Mouse (Mus musculus) v-Abl transformed pro-B cells (cell line): ENCODE measurements around the gene Mrpl1.

ENCODE experiments used
- in situ Hi-C, 2 experiments: fragments of 400-800 bp; cut with MboI; formaldehyde crosslinking; loops; one replicate each; pipeline ENCODE4 v1.15.1; 2025; ENCODE audit not compliant: unreplicated experiment in 2 of 2

Gene Mrpl1

DNA sequence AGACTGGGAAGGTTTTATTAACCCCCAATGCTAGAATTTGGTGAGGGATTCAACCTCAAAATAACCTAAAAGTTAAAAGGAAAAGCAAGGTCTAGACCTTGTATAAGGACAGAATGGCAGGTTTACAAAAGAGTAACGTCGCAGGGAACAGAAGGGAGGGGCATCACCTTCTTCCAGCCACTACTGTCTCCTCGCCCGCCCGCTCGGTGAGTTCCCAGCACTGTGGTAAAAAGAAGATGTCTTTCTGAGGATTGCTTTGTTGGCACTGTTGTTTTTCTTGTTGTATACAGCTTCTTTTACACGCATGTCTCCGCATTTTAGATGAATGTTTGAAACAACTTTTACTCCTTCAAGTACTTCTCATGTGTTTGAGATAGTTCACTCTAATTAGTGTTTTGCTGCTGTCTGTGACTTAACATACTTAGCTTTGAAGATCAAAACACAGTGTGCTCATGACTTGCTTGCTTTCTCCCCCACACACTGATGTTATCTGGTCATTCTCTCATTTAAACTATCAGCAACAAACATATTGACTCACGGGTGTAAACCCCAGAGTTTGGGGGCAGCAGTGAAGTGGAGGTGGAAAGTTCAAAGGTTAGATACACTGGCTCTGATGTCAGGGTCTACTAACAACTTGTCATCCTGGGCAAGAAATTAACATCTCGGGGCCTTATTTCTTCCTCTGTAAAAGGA lies 7.7 kb upstream of the Mrpl1 start:
- in situ Hi-C loops = loop anchor here in 1 of 2 experiments (25.0 kb wide), 1 partner anchor 1811 kb away; no protein-coding TSS in a partner anchor

DNA sequence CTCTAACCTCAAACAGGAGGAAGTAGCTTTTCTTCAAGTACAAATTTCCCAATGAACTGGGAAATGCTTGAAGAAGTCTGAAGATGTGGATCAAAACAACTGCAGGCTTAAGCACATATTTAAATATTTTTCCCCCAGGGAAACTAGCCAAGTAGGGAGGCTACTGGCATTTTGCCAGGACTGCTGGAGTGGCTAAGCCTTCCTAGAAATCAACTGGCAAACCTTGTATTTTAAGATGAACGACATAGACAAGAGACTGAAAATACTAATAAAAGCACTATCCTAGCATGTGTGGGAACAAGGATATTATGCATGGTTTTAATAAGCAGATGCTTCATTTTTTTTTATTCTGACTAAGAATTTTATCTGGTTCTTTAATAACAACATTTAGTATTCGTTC lies 2.4 kb upstream of the Mrpl1 start:
- in situ Hi-C loops = loop anchor here (5.0 to 25.0 kb wide), 2 partner anchors 40 to 1805 kb away; no protein-coding TSS in a partner anchor

- in situ Hi-C loops = loop anchor here (5.0 to 25.0 kb wide), 2 partner anchors 40 to 1805 kb away; no protein-coding TSS in a partner anchor
Observed at GRCm38 (mm10) chr5:96207531-96207930, 1.8 kb upstream of the Mrpl1 start.

GRCm38 (mm10) chr5:96208543-96208942 lies 750 bp upstream of the Mrpl1 start:
- in situ Hi-C loops = loop anchor here (5.0 to 25.0 kb wide), 2 partner anchors 41 to 1804 kb away; no protein-coding TSS in a partner anchor

DNA sequence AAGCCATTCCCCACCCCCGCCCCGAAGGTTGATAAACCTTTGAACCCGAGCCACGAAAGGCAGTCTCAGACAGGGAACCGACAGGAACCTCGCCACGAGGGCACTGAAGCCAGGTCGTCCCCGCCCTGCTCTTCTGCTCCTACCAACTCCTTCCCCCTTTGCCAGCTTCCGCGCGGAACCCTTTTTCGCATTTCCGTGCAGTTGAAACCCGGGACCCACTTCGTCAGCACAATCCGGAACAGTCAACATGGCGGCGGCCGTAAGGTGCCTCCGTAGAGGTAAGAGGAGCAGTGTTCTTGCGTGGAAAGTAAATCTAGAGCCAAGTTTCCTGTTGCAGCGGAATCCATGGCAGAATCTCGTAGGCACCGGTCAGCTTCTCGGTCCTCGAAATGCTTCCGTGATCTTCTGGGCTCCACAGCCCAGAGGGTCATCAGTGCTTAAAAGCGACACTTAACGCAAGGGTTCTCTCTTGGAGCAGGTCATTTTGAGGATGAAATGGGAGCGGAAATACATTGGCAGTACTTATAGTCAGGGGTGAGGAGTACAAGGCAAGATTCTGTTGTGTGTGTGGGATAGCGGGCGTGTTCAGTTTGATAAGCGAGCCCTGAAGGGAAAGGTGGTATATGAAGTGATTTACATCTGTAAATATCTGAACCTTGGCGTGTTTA lies 757 bp downstream of the Mrpl1 start:
- in situ Hi-C loops = loop anchor here (5.0 to 25.0 kb wide), 3 partner anchors 43 to 1802 kb away; no protein-coding TSS in a partner anchor

- in situ Hi-C loops = loop anchor here (10.0 to 25.0 kb wide), 2 partner anchors 244 to 1794 kb away; no protein-coding TSS in a partner anchor
Observed at GRCm38 (mm10) chr5:96218648-96219047, 9.4 kb downstream of the Mrpl1 start.

- in situ Hi-C loops = loop anchor here (10.0 to 25.0 kb wide), 2 partner anchors 245 to 1793 kb away; no protein-coding TSS in a partner anchor
Observed at GRCm38 (mm10) chr5:96219512-96219911, 10.2 kb downstream of the Mrpl1 start.

- in situ Hi-C loops = loop anchor here (10.0 to 25.0 kb wide), 2 partner anchors 136 to 1791 kb away; no protein-coding TSS in a partner anchor
Observed at GRCm38 (mm10) chr5:96221298-96221697, 12.0 kb downstream of the Mrpl1 start.

DNA sequence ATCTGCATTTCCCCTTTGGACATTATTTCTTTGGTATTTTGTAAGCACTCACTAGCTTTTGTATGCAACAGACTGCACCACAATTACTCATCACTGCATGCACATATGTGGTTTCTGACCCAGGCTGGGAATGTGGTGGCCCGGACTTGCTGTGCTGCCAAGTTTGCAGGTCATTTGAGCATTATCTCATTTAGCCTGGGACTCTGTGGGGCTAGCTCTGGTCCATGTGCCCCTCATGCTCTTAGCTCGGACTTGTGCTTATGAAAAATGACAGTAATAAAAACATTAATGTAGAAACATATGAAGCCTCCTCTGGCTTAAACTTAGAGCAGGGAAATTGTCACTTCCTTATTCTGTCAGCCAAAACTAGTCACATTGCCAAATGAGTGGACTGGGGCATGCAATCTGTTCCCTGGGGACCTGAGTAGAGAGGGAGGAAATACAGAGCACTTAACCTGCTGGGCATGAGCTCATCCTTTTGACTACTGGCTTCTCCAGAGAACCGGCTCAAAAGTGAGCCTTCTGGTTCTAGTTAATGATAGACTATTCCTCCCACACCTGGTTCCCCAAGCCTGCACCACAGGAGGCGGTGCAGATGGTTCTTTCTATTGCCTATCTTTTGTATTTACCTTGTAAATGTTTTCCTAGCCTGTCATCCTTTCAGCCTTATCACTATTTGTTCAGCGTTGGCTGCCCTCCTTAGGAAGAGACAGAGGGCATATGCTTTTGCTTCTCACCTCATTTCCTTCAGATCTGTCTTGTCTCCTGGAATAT lies 12.7 kb downstream of the Mrpl1 start:
- in situ Hi-C loops = loop anchor here (10.0 to 25.0 kb wide), 2 partner anchors 137 to 1790 kb away; no protein-coding TSS in a partner anchor

DNA sequence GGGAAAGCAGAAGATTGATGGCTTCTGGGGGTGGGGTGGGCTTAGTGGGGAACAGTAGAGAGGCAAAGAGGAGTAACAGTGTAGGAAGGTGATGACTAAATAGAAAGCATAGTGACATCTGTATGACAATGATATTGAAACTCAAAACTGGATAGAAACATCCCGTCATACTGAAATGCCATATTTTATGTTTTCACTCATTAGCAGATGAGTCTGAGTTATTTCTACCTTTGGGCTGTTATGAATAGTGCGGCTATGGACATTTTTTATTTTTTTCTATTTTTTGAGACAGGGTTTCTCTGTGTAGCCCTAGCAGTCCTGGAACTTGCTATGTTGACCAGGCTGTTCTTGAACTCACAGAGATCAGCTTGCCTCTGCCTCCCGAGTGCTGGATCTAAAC lies 13.7 kb downstream of the Mrpl1 start:
- in situ Hi-C loops = loop anchor here (10.0 to 25.0 kb wide), 2 partner anchors 138 to 1789 kb away; no protein-coding TSS in a partner anchor

DNA sequence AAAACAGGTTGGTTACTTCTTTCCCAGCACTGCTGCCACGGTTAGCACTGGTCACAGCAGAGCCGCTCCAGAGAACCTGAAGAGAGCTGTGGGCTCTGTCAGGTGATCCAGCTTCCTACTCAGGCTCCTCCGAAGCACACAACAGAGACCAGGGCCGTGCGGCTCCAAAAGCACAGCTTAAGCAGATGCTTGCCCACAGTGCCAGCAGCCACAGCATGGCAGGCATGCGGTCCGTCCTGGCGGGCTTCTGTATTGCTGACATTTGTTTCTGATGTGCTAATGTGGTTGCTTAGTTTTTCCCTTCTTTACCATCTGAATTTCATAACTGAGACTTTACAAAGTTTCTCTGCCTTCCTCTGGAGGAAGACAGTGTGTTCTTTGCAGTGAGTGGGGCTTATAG lies 17.2 kb downstream of the Mrpl1 start:
- in situ Hi-C loops = loop anchor here (10.0 to 25.0 kb wide), 2 partner anchors 142 to 264 kb away; partner anchors contain the start of gene Cxcl13 (in 1 of the 2)

DNA sequence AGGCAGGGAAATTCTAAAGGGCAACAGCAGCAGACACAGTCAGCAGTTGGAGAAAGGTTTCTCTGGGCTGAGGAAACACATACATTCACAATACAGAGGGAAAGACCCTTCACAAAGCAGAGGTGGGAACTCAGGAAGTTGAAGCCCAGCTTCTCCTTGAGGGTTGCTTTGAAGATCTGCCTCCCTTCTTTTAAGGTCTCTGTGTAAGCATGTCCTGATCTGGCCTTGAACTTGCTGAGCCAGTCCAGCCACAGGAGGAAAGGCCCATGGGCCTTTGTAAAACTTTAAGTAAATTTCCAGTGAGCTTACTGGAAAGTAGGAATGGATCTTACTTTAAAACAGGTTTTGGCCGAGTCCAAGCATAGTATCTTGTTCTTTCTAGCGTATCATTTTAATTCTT lies 19.7 kb downstream of the Mrpl1 start:
- in situ Hi-C loops = loop anchor here (10.0 to 25.0 kb wide), 2 partner anchors 144 to 267 kb away; partner anchors contain the start of gene Cxcl13 (in 1 of the 2)

GRCm38 (mm10) chr5:96238797-96239196 lies 29.5 kb downstream of the Mrpl1 start:
- in situ Hi-C loops = loop anchor here in 1 of 2 experiments (25.0 kb wide), 1 partner anchor 276 kb away; the partner anchor contains the start of gene Cxcl13

DNA sequence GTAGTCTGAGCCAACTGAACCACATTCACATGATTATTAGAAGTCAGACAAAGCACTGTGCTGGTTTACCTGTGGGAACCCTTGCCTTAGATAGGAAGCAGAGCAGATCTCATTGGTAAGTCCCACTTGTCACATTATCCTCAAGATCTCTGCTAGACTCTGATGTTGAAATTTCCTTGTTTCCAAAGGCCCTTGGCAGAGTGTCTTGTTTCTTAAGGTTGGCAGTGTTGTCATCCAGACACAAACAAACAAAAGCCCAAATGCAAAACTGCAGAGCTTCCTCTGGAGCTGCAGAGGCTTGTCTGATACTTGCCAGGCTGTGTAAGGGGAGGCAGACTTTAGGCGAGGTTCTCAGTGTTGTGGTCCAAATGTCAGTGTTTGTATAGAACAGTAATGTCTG lies 31.6 kb downstream of the Mrpl1 start:
- in situ Hi-C loops = loop anchor here in 1 of 2 experiments (25.0 kb wide), 1 partner anchor 279 kb away; the partner anchor contains the start of gene Cxcl13

- in situ Hi-C loops = loop anchor here in 1 of 2 experiments (25.0 kb wide), 1 partner anchor 282 kb away; the partner anchor contains the start of gene Cxcl13
Observed at GRCm38 (mm10) chr5:96244511-96244910, 35.2 kb downstream of the Mrpl1 start.

- in situ Hi-C loops = loop anchor here in 1 of 2 experiments (25.0 kb wide), 2 partner anchors 858 to 1933 kb away; partner anchors contain the start of gene Paqr3
Observed at GRCm38 (mm10) chr5:96253995-96254394, 44.7 kb downstream of the Mrpl1 start.

DNA sequence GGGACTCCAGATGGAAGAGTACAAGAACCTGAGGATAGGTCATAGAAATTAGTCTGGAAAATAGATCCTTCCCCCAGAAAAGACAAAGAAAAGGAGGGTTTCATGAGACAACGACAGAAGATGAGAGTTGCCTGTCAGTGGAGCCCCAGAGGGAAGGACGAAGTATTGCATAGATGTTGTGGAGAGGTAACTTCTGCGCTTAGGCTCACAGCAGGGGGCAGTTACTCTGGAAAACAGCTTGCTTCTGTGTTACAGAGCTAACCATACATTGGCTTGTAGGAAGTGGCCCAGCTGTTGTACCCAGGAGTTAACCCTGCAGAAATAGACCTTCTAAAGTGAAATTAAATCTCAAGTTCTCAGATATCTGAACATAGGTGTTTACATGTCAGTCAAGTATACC lies 45.9 kb downstream of the Mrpl1 start:
- in situ Hi-C loops = loop anchor here in 1 of 2 experiments (25.0 kb wide), 2 partner anchors 857 to 1932 kb away; partner anchors contain the start of gene Paqr3

GRCm38 (mm10) chr5:96258210-96258609 lies 48.9 kb downstream of the Mrpl1 start:
- in situ Hi-C loops = loop anchor here in 1 of 2 experiments (25.0 kb wide), 2 partner anchors 854 to 1929 kb away; partner anchors contain the start of gene Paqr3

DNA sequence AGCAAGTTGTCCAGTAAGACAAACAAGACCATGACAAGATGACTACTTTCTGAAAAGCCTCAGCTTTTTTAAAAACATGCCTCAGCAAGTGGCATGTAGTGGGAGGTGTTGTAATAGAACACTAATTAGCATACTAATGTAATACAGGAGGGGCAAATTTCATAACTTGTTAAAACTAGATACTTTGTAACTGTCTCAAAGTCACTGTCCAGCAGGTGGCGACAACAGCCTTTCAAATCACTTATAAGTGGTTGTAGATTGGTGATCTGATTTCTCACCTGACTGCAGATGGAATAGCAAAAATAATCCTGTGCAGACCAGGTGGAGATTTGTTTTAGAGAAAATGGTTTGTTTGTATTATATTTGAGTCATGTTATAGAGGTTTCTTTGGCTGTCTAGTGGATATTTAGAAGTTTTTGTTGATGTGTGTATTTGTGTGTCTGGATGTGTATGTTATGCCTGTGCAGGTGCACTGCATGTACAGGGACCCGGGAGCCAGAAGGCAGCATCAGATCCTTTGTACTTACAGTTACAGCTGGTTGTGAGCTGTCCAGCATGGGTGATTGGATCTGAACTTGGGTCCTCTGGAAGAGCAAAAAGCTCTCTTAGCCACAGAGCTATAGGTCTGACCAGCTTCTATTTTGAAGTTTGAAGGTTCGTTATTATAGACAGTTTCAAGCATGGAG lies 57.9 kb downstream of the Mrpl1 start:
- in situ Hi-C loops = loop anchor here in 1 of 2 experiments (25.0 kb wide), 2 partner anchors 845 to 1920 kb away; partner anchors contain the start of gene Paqr3
